Mouse (Mus musculus) frontal cortex, postnatal 36 days (tissue): ENCODE data around the gene Prdm1.

Source experiments
- DNase-seq, 2 experiments: peaks; one replicate each; pipeline ENCODE4 v3.0.0; 2022; ENCODE audit warnings: low spot score in 2 of 2

The Prdm1 gene

DNA sequence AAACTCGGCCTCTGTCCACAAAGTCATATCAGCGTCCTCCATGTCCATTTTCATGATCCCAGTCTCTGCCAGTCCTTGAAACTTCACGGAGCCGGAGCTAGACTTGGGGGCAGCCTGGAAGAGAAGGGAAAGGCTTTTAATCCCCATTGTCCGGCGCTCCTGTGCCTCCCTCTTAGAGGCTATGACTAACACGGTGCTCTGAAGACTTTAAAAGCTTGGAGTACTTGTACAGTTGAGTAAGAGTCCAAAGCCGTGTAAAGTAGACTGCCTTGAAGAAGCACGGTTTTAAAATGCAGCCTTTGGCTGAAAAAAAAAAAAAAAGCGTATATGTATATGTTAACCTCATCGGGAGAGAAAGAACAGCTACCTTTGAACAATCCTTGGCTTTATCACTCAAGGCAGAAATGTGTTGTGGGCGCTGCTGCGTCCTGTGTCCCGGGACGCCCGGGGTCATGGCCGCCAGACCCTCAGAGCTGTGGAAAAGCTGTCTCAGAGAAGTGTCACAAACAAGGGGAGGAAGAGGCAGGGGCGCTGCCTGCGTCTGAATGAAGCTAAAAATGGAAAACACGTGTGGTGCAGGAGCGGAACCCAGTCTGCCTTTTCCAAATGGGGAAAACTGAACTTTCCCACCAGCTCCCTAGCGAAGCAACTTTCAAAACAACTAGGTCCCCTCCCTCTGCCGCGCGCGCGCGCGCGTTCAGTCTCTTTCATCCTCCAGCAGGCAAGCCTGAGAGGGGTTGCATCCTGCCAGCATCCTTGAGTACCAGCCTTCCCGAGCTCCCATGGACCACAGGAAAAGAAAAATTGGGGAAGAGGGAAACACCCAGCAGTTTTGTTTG, 71.3 kb downstream of the Prdm1 start:
- DNase-seq = no peak

- no peak for DNase-seq
Measured at GRCm38 (mm10) chr10:44454753-44455152, 73.5 kb downstream of the Prdm1 start.

- DNase-seq = no peak
Measured at GRCm38 (mm10) chr10:44454111-44454510, 74.2 kb downstream of the Prdm1 start.

- no peak for DNase-seq
Measured at GRCm38 (mm10) chr10:44450835-44451234, 77.5 kb downstream of the Prdm1 start.

GRCm38 (mm10) chr10:44450108-44450507, 78.2 kb downstream of the Prdm1 start:
- no peak for DNase-seq

GRCm38 (mm10) chr10:44449666-44450065, 78.6 kb downstream of the Prdm1 start:
- DNase-seq = no peak

- no peak for DNase-seq
Measured at GRCm38 (mm10) chr10:44448165-44448564, 80.1 kb downstream of the Prdm1 start.

DNA sequence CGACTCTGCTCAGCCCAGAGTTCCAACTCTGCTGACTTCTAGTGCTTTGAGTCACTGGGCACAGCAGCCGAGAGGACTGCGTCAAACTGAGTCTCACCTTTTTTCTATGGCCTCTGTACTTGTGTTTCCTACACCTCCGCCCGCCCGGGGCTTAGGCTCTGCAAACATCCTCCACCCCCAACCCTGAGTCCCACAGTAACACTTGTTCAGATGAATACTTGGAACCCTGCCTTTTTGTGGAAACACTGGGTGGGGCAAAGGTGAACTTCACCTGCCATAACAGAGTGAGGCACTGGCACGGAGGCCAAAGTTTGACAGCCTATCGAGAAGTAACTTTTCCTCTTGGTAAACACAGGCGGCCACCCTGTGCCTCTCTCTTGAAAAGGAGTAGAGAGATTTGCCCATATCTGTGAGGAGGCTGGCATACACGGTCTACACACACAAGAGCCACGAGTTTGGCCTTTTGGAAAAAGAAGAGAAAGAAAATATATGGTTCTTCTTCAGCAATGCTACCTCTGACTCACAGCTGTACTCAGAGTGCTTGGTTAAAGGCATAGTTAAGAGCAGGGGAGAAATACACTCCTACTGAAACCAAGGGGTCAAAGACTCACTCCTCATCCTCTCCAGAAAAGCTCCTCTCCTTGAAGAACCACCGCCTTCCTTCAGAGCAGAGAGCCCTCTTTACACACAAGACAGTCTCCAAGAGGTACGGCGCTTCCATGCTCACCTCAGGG, 80.7 kb downstream of the Prdm1 start:
- no peak for DNase-seq

DNA sequence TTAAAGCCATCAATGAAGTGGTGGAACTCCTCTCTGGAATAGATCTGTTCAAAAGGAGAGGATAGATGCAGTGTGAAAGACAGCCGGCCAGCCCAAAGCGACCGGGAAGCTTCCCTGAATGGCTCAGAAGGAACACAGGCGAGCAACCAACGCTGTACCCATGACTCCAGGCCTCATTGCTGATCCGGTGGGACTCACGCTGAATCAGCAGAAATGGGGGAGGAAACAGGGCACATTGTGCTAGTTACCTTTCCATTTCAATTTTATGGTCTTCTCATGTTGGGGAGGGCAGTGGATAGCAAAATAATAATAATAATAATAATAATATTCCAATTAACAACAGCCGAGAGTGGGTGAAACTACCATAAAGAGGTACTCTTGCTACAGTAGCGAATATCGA, 81.3 kb downstream of the Prdm1 start:
- DNase-seq = no peak

DNA sequence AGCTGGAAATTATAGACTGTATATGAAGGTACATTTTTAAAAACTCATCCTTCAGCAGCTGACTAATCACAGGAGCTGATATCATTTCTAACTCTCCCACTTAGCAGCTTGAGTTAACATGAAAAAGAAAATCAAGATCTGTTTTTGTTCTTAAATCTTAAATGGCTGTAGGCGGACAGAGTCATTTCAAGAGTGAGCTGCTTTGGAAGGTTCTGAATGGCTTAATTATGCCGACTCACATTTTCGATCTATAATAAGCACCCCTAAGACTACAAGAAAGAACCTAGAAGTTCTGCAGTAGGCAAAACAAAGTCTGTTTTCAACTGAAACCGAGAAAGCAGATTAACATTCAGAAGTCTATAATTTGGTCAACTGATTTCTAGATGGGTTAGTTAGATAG, 83.9 kb downstream of the Prdm1 start:
- no peak for DNase-seq

- no peak for DNase-seq
Measured at GRCm38 (mm10) chr10:44443696-44444095, 84.6 kb downstream of the Prdm1 start.

DNA sequence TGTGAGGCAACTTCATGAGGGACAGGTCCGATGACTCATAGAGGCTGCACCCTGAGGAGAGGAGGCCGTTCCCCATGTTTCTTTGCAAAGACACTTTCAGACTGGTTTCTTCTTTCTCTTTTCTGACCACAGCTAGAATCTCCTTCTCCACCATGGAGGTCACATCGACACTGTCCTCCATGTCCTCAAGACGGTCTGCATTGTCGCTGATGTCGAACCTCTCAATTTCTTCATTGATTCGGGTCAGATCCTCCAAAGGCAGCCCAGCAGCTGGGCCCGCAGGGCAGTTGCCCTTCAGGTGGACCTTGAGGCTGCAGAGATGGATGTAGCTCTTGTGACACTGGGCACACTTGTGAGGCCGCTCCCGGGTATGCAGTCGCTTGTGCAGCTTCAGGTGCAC, 88.6 kb downstream of the Prdm1 start:
- no peak for DNase-seq

DNA sequence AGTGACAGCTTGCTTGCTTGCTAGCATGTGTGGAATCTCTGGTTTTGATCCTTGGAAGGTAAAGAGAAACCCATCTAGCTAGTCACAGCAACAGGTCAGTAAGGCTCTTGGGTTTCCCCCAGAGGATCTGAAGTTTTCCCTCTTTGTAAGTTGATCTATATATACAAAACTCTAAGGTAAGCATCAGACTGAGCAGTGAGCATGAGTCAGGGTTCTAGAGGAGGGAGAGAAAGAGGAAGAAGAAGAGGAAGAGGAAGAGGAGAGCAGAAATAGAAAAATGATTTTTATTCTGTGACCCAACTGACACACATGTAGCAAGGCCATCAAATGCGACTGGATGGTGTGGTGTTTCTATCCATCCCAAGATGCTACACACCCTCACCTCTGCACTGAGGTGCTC, 90.7 kb downstream of the Prdm1 start:
- DNase-seq = no peak

DNA sequence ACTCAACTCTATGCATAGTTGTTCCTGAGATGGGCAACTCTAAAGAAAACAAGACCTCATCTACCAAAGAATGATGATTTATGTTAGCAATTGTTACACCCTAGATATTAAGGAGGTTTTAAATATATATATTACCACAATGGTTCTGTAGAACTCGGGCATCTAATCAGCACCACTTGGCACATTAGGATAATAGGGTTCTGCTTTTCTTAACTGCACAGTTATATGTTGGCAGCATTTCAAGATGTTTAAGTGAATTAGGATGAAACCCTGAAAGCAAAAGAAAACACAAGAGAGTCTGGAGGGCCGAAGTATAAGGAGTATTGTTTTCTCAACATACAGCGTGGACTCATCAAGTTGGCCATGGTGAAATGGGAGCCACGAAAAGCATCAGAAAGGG, 92.3 kb downstream of the Prdm1 start:
- DNase-seq = no peak

DNA sequence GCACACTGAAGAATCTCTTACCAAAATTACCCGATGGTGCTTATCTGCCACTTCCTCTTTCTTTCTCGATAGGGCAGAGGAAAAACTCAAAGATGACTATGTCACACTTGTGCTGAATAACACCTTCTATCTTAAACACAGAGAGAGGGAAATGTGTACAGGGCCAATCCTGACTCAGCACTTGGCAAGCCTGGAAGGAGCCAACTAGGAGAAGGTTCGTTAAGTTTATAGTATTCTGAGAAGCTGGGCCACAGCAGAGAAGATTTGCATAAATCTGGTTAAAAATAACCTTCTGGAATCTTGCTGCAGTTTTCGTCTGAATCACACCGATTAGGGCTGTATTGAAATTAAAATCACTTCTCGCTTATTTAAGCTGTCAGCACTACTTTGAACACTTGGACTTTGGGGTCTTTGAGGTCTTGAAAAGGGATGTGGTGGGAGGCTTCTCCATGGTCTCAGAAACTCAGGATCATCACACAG, 93.6 kb downstream of the Prdm1 start:
- DNase-seq = peak; percentile 61 to 72

DNA sequence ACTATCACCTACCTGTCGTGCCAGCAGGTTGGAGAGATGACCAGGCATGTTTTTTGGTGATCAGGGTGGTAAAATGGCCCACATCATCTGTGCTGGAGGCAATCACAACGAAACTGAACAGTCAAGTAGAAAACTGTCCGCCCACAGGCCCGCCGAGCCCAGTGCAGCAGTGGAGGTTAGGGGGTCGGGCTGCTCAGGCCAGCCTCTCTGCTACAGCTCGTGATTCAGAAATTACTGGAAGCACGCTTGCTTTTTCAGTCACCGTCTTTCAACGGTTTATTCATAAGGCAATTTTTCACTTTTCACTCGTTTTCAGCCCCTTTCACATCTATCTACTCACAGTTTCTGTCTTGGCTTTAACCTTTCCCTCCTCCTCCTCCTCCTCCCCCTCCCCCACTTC, 96.1 kb downstream of the Prdm1 start:
- DNase-seq = no peak

- DNase-seq = no peak
Measured at GRCm38 (mm10) chr10:44431689-44432088, 96.6 kb downstream of the Prdm1 start.

DNA sequence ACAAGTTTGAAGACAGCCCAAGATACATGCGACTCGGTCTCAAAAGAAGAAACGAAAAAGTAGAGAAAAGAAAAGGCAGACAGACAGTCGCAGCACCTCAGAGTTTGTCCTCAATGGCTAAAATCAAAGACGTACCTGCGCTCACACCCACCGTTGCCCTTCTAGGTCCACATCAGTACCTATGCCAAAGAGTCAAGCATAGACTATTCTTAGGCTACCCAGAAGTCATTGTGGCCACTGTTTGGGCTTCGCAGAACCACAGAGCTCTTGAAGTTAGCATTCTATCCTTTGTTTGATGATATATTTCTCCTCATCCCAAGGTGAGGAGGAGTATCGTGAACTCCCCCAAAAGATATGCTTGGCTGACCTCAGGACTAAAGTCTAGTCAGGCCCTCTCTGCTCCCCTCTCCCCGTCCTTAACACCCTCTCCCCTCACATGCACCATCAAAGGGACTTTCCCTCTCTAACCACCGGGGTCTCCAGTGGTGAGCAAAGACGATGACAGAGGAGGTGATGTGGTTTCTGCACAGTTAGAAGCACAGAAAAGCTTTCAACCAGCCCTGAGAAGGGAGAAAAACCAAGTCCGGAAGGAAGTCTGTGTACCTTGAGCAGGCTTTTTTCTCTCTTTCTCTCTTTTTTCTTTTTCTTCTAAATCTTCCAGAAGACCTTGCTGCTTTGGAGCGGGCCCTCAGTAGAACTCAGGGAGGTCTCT, 99.0 kb downstream of the Prdm1 start:
- no peak for DNase-seq

DNA sequence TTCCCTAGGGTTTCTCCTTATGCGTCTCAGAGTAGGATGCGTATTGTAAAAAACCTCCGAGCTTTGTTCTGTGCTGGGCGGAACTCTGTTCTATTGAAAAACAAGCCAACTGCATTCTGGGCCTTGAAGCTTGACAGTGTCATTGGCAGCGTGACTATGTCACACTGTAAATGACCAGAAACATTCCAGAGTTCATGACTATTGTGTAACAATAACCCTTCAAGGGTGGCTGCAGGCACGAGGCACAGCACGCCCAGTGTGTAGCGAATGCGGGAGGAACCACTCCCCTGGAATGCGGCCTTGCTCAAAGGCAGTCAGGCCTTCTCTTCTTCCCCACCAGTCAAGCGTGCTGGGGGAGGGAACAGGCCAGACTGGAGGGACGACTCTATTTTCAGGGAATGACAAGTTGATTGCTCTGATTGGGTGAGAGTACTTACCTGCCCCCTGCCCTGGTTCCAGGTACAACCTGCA, 100.4 kb downstream of the Prdm1 start:
- no peak for DNase-seq

GRCm38 (mm10) chr10:44427426-44427825, 100.9 kb downstream of the Prdm1 start:
- no peak for DNase-seq

DNA sequence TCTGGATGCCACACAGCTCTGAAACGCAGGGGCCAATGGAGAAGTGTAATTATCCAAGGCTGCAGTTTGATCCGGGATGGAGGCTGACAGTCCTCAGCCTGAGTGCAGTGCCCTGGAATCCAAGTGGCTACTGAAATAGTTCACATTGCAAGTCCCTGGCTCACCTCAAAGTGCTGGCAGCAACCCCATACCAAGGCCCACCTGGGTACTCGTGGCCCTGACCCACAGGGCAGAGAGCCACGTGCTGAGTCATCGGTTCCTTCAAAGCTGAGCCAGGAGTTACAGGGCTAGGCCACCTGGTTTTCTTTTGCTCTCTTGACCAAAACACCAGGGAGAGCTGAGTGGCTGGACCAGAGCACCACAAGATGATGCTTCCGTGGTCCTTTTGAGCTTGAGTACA, 103.3 kb downstream of the Prdm1 start:
- no peak for DNase-seq

- DNase-seq = peak in 1 of 2 experiments; percentile 17
Measured at GRCm38 (mm10) chr10:44421896-44422295, 106.4 kb downstream of the Prdm1 start.
